Comparison of ENCODE assay signal across 12 mouse cellular contexts in the genomic region with DNA sequence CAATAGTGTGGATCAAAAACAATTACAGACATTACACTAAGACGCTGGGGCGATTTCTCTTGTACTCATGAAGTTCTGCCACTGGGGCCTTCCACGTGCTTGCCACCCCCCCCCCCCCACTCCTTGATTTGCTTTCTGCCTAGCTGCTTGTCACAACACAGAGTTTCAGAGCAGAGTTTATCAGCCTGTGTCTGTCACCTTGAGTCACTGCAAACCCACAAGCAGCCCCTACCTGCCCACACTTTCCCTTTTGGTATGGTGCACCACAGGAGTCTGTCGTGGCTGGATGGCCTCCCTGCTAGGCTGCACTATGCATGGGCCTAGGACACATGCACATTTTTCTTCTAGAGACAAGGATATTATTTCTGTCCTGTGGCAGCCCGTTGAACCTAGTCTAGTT. TPM values are rescaled to one million over a fixed set of nuclear protein-coding genes. Genes with fewer than 3 reads are reported as not detected.
DNase-seq lines count a peak whose midpoint lies in the region; ATAC-seq and TF ChIP-seq lines count a peak whose summit lies in the region.
"Had no signal": no experiment of that assay in that cellular context is flagged by ENCODE, and none has a peak within 500 bp of the region (broad histone marks: within the 10 kb centered on the region; RNA-seq: fewer than 3 reads in every experiment).

No protein-coding gene starts in this region.

- no peak overlapping the region for H3K4me2 ChIP-seq in liver, embryonic 15.5 days
- H3K4me2 ChIP-seq in forebrain, embryonic 11.5 days (ENCODE audit: low read depth, low read length, severe bottlenecking), result no peak overlapping the region
- H3K4me2 ChIP-seq: neural tube, embryonic 12.5 days had no signal

- H3K4me3 ChIP-seq in heart, adult 2 months, result no peak overlapping the region
- H3K4me3 ChIP-seq in left cerebral cortex, adult 2 months, result no peak overlapping the region
- H3K4me3 ChIP-seq in embryonic facial prominence, embryonic 10.5 days, result no peak overlapping the region
- no peak overlapping the region for H3K4me3 ChIP-seq in liver, embryonic 15.5 days (replicated peaks)
- H3K4me3 ChIP-seq in forebrain, embryonic 11.5 days (ENCODE audit: low read depth, low read length), result no peak overlapping the region
- H3K4me3 ChIP-seq: neural tube, embryonic 12.5 days had no signal

- no peak for TF ChIP-seq POLR2A in heart, adult 2 months (IDR thresholded peaks at IDR 0.05; ENCODE audit: insufficient read depth, low read depth, low read length)

- ATAC-seq in liver, embryonic 15.5 days (ENCODE audit: insufficient read depth), result no peak
- ATAC-seq in forebrain, embryonic 11.5 days (replicated peaks; ENCODE audit: low FRiP score), result no peak
- ATAC-seq: Patski had no signal

- intact Hi-C loops in heart, adult 2 months (cut with DNase I), result no loop called here
- intact Hi-C loops in heart, postnatal 14 days (cut with DNase I), result loop anchor here (2.0 kb wide), 1 partner anchor 30 kb away; no protein-coding TSS in a partner anchor
- intact Hi-C loops in left cerebral cortex, adult 2 months (cut with DNase I), result no loop called here
- intact Hi-C loops in left cerebral cortex, postnatal 14 days (cut with DNase I), result no loop called here

- TF ChIP-seq CTCF in heart, adult 2 months (IDR thresholded peaks at IDR 0.05), result no peak
- TF ChIP-seq CTCF in left cerebral cortex, adult 2 months (IDR thresholded peaks at IDR 0.05), result no peak

- H3K36me3 ChIP-seq in heart, adult 2 months (ENCODE audit: control insufficient read depth, insufficient read depth, low read length), result peaks cover 22% of the 10 kb centered on the region
- no peaks in the 10 kb centered on the region; the same call in 1 of the 2 replicates for H3K36me3 ChIP-seq in embryonic facial prominence, embryonic 10.5 days (replicated peaks)
- H3K36me3 ChIP-seq in liver, embryonic 15.5 days (replicated peaks), result no peaks in the 10 kb centered on the region
- H3K36me3 ChIP-seq in forebrain, embryonic 11.5 days (ENCODE audit: control insufficient read depth, insufficient read depth, low read length), result no peaks in the 10 kb centered on the region
- H3K36me3 ChIP-seq: neural tube, embryonic 12.5 days had no signal

- no peaks in the 10 kb centered on the region for H3K27me3 ChIP-seq in heart, adult 2 months (ENCODE audit: control insufficient read depth, insufficient read depth, low read length)
- no peaks in the 10 kb centered on the region for H3K27me3 ChIP-seq in embryonic facial prominence, embryonic 10.5 days (replicated peaks; ENCODE audit: low read depth, poor library complexity, severe bottlenecking)
- no peaks in the 10 kb centered on the region for H3K27me3 ChIP-seq in liver, embryonic 15.5 days
- H3K27me3 ChIP-seq in forebrain, embryonic 11.5 days (ENCODE audit: control insufficient read depth, insufficient read depth, low read length), result no peaks in the 10 kb centered on the region
- H3K27me3 ChIP-seq: neural tube, embryonic 12.5 days; Patski had no signal

- TF ChIP-seq EP300 in heart, adult 2 months (IDR thresholded peaks at IDR 0.05; ENCODE audit: insufficient read depth, low read depth, low read length), result no peak

- H3K27ac ChIP-seq in heart, adult 2 months, result peak overlapping the region; percentile 79
- peak overlapping the region; percentile 78 for H3K27ac ChIP-seq in left cerebral cortex, adult 2 months
- H3K27ac ChIP-seq in embryonic facial prominence, embryonic 10.5 days (replicated peaks), result 0 out of 2 replicates have a peak overlapping the region, but pooled peaks have one; percentile 24
- 0 out of 2 replicates have a peak overlapping the region, but pooled peaks have one; percentile 30 for H3K27ac ChIP-seq in liver, embryonic 15.5 days (replicated peaks)
- no peak overlapping the region for H3K27ac ChIP-seq in forebrain, embryonic 11.5 days (ENCODE audit: low read depth, low read length)
- H3K27ac ChIP-seq: macrophage; neural tube, embryonic 12.5 days had no signal

- no peaks in the 10 kb centered on the region for H3K9me3 ChIP-seq in embryonic facial prominence, embryonic 10.5 days
- H3K9me3 ChIP-seq in liver, embryonic 15.5 days (replicated peaks), result no peaks in the 10 kb centered on the region
- no peaks in the 10 kb centered on the region for H3K9me3 ChIP-seq in forebrain, embryonic 11.5 days (ENCODE audit: control insufficient read depth, low read length)
- H3K9me3 ChIP-seq: neural tube, embryonic 12.5 days had no signal

- DNase-seq in heart, adult 2 months, result no peak
- DNase-seq in heart, postnatal 14 days, result no peak
- DNase-seq in left cerebral cortex, adult 2 months (ENCODE audit: extremely low spot score in 1 of 2, low spot score in 2 of 2), result no peak
- no peak for DNase-seq in left cerebral cortex, postnatal 14 days (ENCODE audit: low spot score in 2 of 2)
- no peak for DNase-seq in embryonic facial prominence, embryonic 10.5 days (ENCODE audit: low spot score)
- no peak for DNase-seq in cerebellum, postnatal 36 days
- no peak for DNase-seq in forebrain, embryonic 11.5 days (ENCODE audit: low spot score)
- DNase-seq: cerebellum, adult 8-10 months had no signal

- H3K79me2 ChIP-seq in heart, adult 2 months (replicated peaks; ENCODE audit: control insufficient read depth, insufficient read depth, low read length), result peaks cover 9% of the 10 kb centered on the region

- 29% methylated on average over 5 of the region's 5 CpGs for WGBS in heart, adult 2 months
- WGBS in embryonic facial prominence, embryonic 10.5 days, result 79% methylated on average over 5 of the region's 5 CpGs
- WGBS in liver, embryonic 15.5 days (ENCODE audit: insufficient replicate concordance), result 27% methylated on average over 5 of the region's 5 CpGs
- WGBS in forebrain, embryonic 11.5 days, result 80% methylated on average over 5 of the region's 5 CpGs

- peaks cover 47% of the 10 kb centered on the region for H3K4me1 ChIP-seq in heart, adult 2 months (ENCODE audit: control insufficient read depth, insufficient read depth, low read length)
- H3K4me1 ChIP-seq in embryonic facial prominence, embryonic 10.5 days, result peaks cover 31% of the 10 kb centered on the region
- H3K4me1 ChIP-seq in liver, embryonic 15.5 days (replicated peaks), result peaks cover 76% of the 10 kb centered on the region
- no peaks in the 10 kb centered on the region for H3K4me1 ChIP-seq in forebrain, embryonic 11.5 days (replicated peaks; ENCODE audit: control insufficient read depth, insufficient read depth, low read length)

- H3K9ac ChIP-seq in heart, adult 2 months (ENCODE audit: low read depth, low read length), result 0 out of 2 replicates have a peak overlapping the region, but pooled peaks have one; percentile 1
- no peak overlapping the region for H3K9ac ChIP-seq in liver, embryonic 15.5 days
- H3K9ac ChIP-seq in forebrain, embryonic 11.5 days (ENCODE audit: low read length), result no peak overlapping the region
- H3K9ac ChIP-seq: neural tube, embryonic 12.5 days had no signal

RNA-seq across cellular contexts. Expression of a gene that starts 31.5 kb away (rescaled TPM):
- total RNA-seq in heart, adult 2 months (2021), result 100 to 1,000 TPM; 118 to 136 TPM
- polyA plus RNA-seq in heart, adult 2 months (2012; rRNA removed), result 117 and 136 TPM in 2 replicates
- total RNA-seq in heart, postnatal 14 days (2021), result 10 to 100 TPM; 80.5 to 84.2 TPM
- total RNA-seq in left cerebral cortex, adult 2 months (2021), result 10 to 100 TPM; 62.2 to 67.6 TPM
- 10 to 100 TPM; 68.1 to 73.8 TPM for total RNA-seq in left cerebral cortex, postnatal 14 days (2021)
- polyA plus RNA-seq in embryonic facial prominence, embryonic 10.5 days (2016; fragmentation: Nextera tagmentation; extraction: Ambion mirVana), result 11.4 and 14.1 TPM in 2 replicates
- polyA plus RNA-seq in liver, embryonic 15.5 days (2015; fragmentation: Nextera tagmentation; extraction: Ambion mirVana), result 14.1 and 18.9 TPM in 2 replicates
- polyA plus RNA-seq in forebrain, embryonic 11.5 days (2014; fragmentation: Nextera tagmentation; extraction: Ambion mirVana), result 49.7 and 58.9 TPM in 2 replicates
